In genomic region chr6:38532500-38533420, GRCm38 (mm10) we compare ENCODE assay signal across 8 mouse cellular contexts. TPM values are rescaled to one million over a fixed set of nuclear protein-coding genes. Genes with fewer than 3 reads are reported as not detected.
DNase-seq lines count a peak whose midpoint lies in the region; ATAC-seq and TF ChIP-seq lines count a peak whose summit lies in the region.

No protein-coding gene starts in this region.

- peak overlapping the region; percentile 99 for H3K27ac ChIP-seq in layer of hippocampus, adult 2 months
- H3K27ac ChIP-seq in embryonic facial prominence, embryonic 12.5 days = peak overlapping the region; percentile 96
- peak overlapping the region; percentile 98 for H3K27ac ChIP-seq in heart, postnatal 0 days (ENCODE audit: low read depth)
- peak overlapping the region; percentile 91 for H3K27ac ChIP-seq in liver, embryonic 14.5 days

- peak overlapping the region; percentile 93 for H3K4me3 ChIP-seq in layer of hippocampus, adult 2 months
- H3K4me3 ChIP-seq in embryonic facial prominence, embryonic 12.5 days = peak overlapping the region; percentile 71
- H3K4me3 ChIP-seq in heart, postnatal 0 days (ENCODE audit: low read depth, low read length) = peak overlapping the region; percentile 71
- peak overlapping the region; percentile 88 to 94 for H3K4me3 ChIP-seq in liver, embryonic 14.5 days (ENCODE audit: insufficient read depth in 1 of 2, low read depth in 2 of 2, low read length in 2 of 2)

- no peaks in the 10 kb centered on the region for H3K27me3 ChIP-seq in embryonic facial prominence, embryonic 12.5 days
- no peaks in the 10 kb centered on the region for H3K27me3 ChIP-seq in heart, postnatal 0 days (ENCODE audit: control insufficient read depth, insufficient read depth, low read length)
- no peaks in the 10 kb centered on the region for H3K27me3 ChIP-seq in liver, embryonic 14.5 days (ENCODE audit: control insufficient read depth, insufficient read depth, low read length)

- TF ChIP-seq EP300 in heart, postnatal 0 days (IDR thresholded peaks at IDR 0.05; ENCODE audit: low read depth) = no peak
- TF ChIP-seq EP300 in liver, embryonic 14.5 days (IDR thresholded peaks at IDR 0.05; ENCODE audit: low read depth) = no peak

- peak overlapping the region; percentile 69 for H3K4me2 ChIP-seq in embryonic facial prominence, embryonic 12.5 days (replicated peaks)
- H3K4me2 ChIP-seq in heart, postnatal 0 days (ENCODE audit: low read depth, low read length) = peak overlapping the region; percentile 86
- peak overlapping the region; percentile 79 for H3K4me2 ChIP-seq in liver, embryonic 14.5 days (ENCODE audit: low read depth)

- DNase-seq in layer of hippocampus, adult 2 months (ENCODE audit: low spot score in 2 of 2) = peak in 1 of 2 experiments; percentile 43
- DNase-seq in layer of hippocampus, adult 11-12 months (ENCODE audit: low spot score) = no peak
- peak; percentile 26 for DNase-seq in MN1 (ENCODE audit: low spot score)
- no peak for DNase-seq in heart, postnatal 0 days (ENCODE audit: low spot score)
- DNase-seq in liver, embryonic 14.5 days (ENCODE audit: low read depth in 3 of 3, low spot score in 3 of 3) = peak in 1 of 3 experiments; percentile 26
- peak; percentile 30 for DNase-seq in right cerebral cortex, postnatal 4 days
- no peak for DNase-seq in left cerebral cortex, adult 11 months (ENCODE audit: low spot score)

- peak; percentile 3; the same call in 1 of the 2 replicates for ATAC-seq in embryonic facial prominence, embryonic 12.5 days (ENCODE audit: insufficient number of reproducible peaks, insufficient read depth, low FRiP score, low TSS enrichment)
- peak; percentile 5; the same call in 1 of the 2 replicates for ATAC-seq in heart, postnatal 0 days (ENCODE audit: insufficient read depth, low read depth)
- peak; percentile 26 for ATAC-seq in liver, embryonic 14.5 days (ENCODE audit: insufficient read depth)

- 6% methylated on average over 25 of the region's 25 CpGs for WGBS in embryonic facial prominence, embryonic 12.5 days
- WGBS in heart, postnatal 0 days = 8% methylated on average over 25 of the region's 25 CpGs
- 8% methylated on average over 25 of the region's 25 CpGs for WGBS in liver, embryonic 14.5 days (ENCODE audit: insufficient replicate concordance)

- H3K36me3 ChIP-seq in embryonic facial prominence, embryonic 12.5 days = no peaks in the 10 kb centered on the region
- no peaks in the 10 kb centered on the region for H3K36me3 ChIP-seq in heart, postnatal 0 days (replicated peaks; ENCODE audit: control insufficient read depth, insufficient read depth, low read length)
- H3K36me3 ChIP-seq in liver, embryonic 14.5 days (replicated peaks; ENCODE audit: control insufficient read depth, insufficient read depth, low read depth) = no peaks in the 10 kb centered on the region

- no peaks in the 10 kb centered on the region for H3K9me3 ChIP-seq in embryonic facial prominence, embryonic 12.5 days
- no peaks in the 10 kb centered on the region for H3K9me3 ChIP-seq in heart, postnatal 0 days (replicated peaks; ENCODE audit: control insufficient read depth, low read length)
- no peaks in the 10 kb centered on the region for H3K9me3 ChIP-seq in liver, embryonic 14.5 days (ENCODE audit: control insufficient read depth, low read length)

- H3K4me1 ChIP-seq in embryonic facial prominence, embryonic 12.5 days = 0 out of 2 replicates have a peak, but pooled peaks cover 2% of the 10 kb centered on the region
- H3K4me1 ChIP-seq in heart, postnatal 0 days (ENCODE audit: control insufficient read depth, insufficient read depth) = peaks cover 14% of the 10 kb centered on the region
- H3K4me1 ChIP-seq in liver, embryonic 14.5 days (replicated peaks; ENCODE audit: control insufficient read depth in 2 of 2, insufficient read depth in 2 of 2, low read length in 1 of 2) = peaks cover 2 to 12% of the 10 kb centered on the region in 2 experiments

- no peak for TF ChIP-seq CTCF in layer of hippocampus, adult 2 months (conservative IDR thresholded peaks at IDR 0.05)
- TF ChIP-seq CTCF in heart, postnatal 0 days (IDR thresholded peaks at IDR 0.05; ENCODE audit: low read depth) = no peak
- TF ChIP-seq CTCF in liver, embryonic 14.5 days (IDR thresholded peaks at IDR 0.05; ENCODE audit: low read depth) = no peak

- peak overlapping the region; percentile 69 for H3K9ac ChIP-seq in embryonic facial prominence, embryonic 12.5 days
- peak overlapping the region; percentile 73 for H3K9ac ChIP-seq in heart, postnatal 0 days (replicated peaks; ENCODE audit: low read depth, low read length)
- peak overlapping the region; percentile 77 for H3K9ac ChIP-seq in liver, embryonic 14.5 days (replicated peaks)

RNA-seq across cellular contexts. Expression of gene Fmc1, which starts 0.5 kb away (rescaled TPM):
- total RNA-seq in layer of hippocampus, adult 2 months (2021) = 10 to 100 TPM; 58.3 to 62.0 TPM
- 94.9 and 102 TPM in 2 replicates for polyA plus RNA-seq in embryonic facial prominence, embryonic 12.5 days (2016; fragmentation: Nextera tagmentation; extraction: Ambion mirVana)
- total RNA-seq in heart, postnatal 0 days (2014; rRNA removed; ENCODE audit: low replicate concordance) = 119 and 185 TPM in 2 replicates
- polyA plus RNA-seq in heart, postnatal 0 days (2015; fragmentation: Nextera tagmentation; extraction: Ambion mirVana) = 453 and 460 TPM in 2 replicates
- 45.3 and 54.6 TPM in 2 replicates for polyA plus RNA-seq in liver, embryonic 14.5 days (2012; rRNA removed)
- polyA plus RNA-seq in liver, embryonic 14.5 days (2014; fragmentation: Nextera tagmentation; extraction: Ambion mirVana) = 91.8 and 93.7 TPM in 2 replicates

RNA-seq across cellular contexts. Expression of gene Luc7l2, which starts 18.4 kb away (rescaled TPM):
- 100 to 1,000 TPM; 196 to 219 TPM for total RNA-seq in layer of hippocampus, adult 2 months (2021)
- 57.0 and 62.0 TPM in 2 replicates for polyA plus RNA-seq in embryonic facial prominence, embryonic 12.5 days (2016; fragmentation: Nextera tagmentation; extraction: Ambion mirVana)
- total RNA-seq in heart, postnatal 0 days (2014; rRNA removed; ENCODE audit: low replicate concordance) = 41.0 and 55.8 TPM in 2 replicates
- polyA plus RNA-seq in heart, postnatal 0 days (2015; fragmentation: Nextera tagmentation; extraction: Ambion mirVana) = 23.4 and 23.5 TPM in 2 replicates
- polyA plus RNA-seq in liver, embryonic 14.5 days (2012; rRNA removed) = 28.0 and 57.2 TPM in 2 replicates
- 18.0 and 18.6 TPM in 2 replicates for polyA plus RNA-seq in liver, embryonic 14.5 days (2014; fragmentation: Nextera tagmentation; extraction: Ambion mirVana)

Comparison
In these comparisons a context has a peak if more than half of its experiments do, and no peak if none do; other contexts are left out.
1. DNase-seq: peak in MN1 (single experiment) and right cerebral cortex, postnatal 4 days (single experiment); none in layer of hippocampus, adult 11-12 months (single experiment), heart, postnatal 0 days (single experiment) and left cerebral cortex, adult 11 months (single experiment).
2. Peak in every context shown above with its lines, with median percentiles within 50 percentile points of each other: H3K27ac ChIP-seq, H3K4me3 ChIP-seq, ATAC-seq, H3K4me2 ChIP-seq and H3K9ac ChIP-seq.